Mouse (Mus musculus): Measurements from ENCODE around the gene Gm17387.

The Gm17387 gene

DNA sequence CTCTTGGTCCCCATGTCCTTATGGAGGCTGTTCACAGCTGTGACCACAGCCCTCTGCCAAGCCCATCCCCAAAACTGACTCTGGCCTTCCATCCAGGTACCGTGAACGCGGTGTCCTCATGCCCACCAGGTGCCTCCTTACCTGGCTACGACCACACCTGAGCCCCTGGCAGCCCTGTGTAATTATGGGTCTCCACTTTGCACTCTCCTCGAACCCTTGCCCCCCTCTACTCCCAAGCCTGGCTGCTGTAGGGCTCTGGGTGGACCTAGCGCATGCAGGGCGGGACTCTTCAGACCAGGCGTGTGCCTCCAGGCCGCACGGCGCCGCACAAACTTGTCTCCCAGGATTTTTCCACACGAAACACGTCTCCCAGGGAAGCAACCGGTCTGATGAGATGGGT, 48.9 kb downstream of the Gm17387 start, which contains the start of gene Pkp3:
Pkp3 (plus strand) TSS at position 378 of the 400 bp plus-strand sequence.
- DNase-seq (ENCODE audit: low spot score): no peak

DNA sequence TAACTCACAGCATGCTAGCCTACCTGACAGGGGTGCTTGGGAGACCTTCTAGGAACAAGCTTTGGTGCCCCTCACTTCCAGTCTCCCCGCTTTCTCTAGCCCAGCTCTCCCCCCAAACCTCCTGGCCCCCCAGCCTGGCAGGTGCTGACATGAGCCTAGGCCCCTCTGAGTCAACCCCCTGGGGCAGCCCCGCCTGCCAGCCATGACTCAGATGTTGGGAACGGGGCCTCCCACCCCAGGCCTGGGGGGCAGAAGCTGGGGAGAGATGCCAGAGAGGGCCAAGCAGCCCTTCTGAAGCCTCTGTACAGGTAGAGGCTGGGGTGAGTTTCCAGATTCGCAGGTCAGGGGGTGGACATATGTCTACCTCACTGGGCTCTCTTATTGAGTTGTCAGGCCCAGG, 49.9 kb downstream of the Gm17387 start:
- DNase-seq (ENCODE audit: low spot score): no peak
